Mouse (Mus musculus) heart, postnatal 14 days (tissue): ENCODE measurements at regions not wholly inside any gene's neighbourhood (a gene's known extent, or its start where the extent isn't known, plus 50 kb on each side); places are given as distances from the start of the nearest gene placed in this dataset.

ENCODE experiments used
- DNase-seq, 2 experiments: peaks; one replicate each; pipeline ENCODE4 v3.0.0; 2021 to 2022
- intact Hi-C: fragments of 180-260 bp; cut with DNase I; formaldehyde crosslinking; loops from one replicate; pipeline ENCODE4 v1.15.1; 2025

DNA sequence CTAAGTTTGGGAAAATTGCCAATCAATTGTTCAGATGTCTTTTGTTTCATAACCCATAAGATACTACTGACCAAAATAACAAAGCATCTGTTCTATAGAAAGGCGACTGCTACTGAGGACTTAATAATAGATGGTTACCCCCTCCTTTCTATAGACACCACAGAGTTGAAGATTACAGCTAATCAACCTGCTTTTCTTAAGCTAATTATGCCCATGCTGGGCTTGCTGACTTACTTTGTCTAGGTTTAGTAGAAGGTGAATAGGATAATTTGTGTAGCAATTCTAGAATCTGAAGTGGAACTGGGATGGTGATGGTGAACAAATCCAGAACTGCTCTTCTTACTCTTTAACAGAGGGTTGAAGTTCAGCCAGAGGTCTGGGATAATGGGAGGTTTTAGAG, 53.8 kb upstream of the Tbx18 start:
- no peak for DNase-seq
- intact Hi-C loops, result no loop called here

DNA sequence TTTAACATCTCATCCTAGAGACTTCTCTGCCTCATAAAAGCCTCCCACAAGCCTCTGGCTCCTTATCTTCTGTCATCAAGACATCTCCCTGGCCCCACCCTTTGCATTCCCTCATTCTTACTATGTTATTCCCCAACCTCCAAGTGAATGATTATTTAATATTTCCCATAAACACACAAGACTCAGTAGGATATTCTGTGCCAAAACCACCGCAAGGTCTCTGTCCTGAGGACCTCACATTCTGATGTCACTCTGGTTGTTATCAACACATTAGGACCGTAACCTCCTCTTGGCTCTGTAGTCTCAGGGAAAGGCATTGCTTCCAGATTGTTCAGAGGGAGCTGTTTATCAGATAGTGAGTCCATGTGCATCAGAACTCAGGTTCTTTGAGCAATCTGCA, 80.7 kb upstream of the Tbx18 start:
- intact Hi-C loops, result no loop called here
- DNase-seq, result no peak

- intact Hi-C loops, result no loop called here
- DNase-seq, result no peak
These were observed 91.2 kb upstream of the Tbx18 start for GRCm38 (mm10) chr9:87822276-87822675.

- no peak for DNase-seq
These were observed 93.7 kb upstream of the Tbx18 start for GRCm38 (mm10) chr9:87824691-87825230.

GRCm38 (mm10) chr9:87843898-87844297, 112.8 kb upstream of the Tbx18 start:
- intact Hi-C loops, result no loop called here
- peak; percentile 73 to 77 for DNase-seq

More at GRCm38 (mm10) chr9:87824691-87825230, 93.7 kb upstream of the Tbx18 start:
- intact Hi-C loops, result no loop called here

DNA sequence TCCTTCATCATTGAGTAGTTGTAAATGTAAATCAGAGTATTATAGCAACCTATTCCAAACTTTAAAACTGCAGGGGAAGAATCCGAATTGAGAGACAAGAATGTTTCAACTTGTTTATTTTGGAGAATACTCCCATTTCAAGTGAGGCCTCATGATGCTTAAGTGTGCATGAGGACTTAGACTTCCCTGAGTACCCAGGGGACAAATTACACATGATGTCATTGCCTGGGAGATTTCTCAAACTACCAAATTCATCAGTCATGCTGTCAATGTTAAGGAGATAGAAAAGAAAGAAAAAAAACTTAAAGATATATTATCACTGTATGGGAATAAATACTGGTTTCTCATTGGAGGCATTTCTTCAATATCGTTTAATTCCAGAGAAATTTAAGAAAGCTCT, 113.4 kb upstream of the Tbx18 start:
- no peak for DNase-seq
- intact Hi-C loops, result no loop called here

GRCm38 (mm10) chr9:87848882-87849281, 117.8 kb upstream of the Tbx18 start:
- intact Hi-C loops, result no loop called here

DNA sequence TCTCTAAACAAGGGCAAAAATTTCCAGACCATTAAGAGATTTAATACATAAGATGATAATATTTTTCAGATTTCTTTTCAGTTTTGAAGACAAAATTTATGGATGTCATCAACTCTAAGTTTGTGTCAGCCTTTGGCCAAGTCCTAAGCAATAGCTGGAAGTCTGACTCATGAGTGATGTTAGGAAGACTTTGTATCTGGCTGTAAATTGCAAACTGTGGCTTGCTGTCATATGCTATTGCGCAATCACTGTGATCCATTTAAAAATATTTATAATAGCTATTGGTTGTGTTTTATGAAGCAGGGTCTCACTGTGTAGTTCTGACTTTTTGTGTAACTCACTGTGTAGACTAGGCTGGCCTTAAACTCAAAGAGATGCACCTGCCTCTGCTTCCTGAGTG, 119.1 kb upstream of the Tbx18 start:
- no peak for DNase-seq
- intact Hi-C loops, result loop anchor here (5.0 kb wide), 1 partner anchor 113 kb away; no protein-coding TSS in a partner anchor

More at GRCm38 (mm10) chr9:87848882-87849281, 117.8 kb upstream of the Tbx18 start:
- no peak for DNase-seq

GRCm38 (mm10) chr9:87861588-87861987, 130.5 kb upstream of the Tbx18 start:
- no peak for DNase-seq
- intact Hi-C loops, result no loop called here

DNA sequence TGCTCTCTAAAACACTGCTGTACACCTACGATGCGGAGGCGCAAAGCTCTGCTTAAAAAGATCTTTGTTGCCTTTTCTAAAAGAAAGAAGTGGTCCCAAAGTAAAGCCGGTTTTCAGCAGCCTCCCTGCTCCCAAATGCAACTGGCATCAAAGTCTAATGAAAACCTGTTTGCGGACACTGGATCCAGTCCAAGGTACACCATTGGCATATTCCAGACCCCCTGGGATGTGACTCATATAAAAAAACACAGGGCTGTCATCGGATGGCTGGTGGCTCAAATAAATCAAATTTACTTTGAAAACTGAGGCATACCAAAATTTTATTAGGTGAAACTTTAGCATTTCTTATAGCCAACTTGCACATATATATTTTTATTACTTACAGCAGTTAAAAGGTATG, 134.2 kb upstream of the Tbx18 start:
- no peak for DNase-seq
- intact Hi-C loops, result no loop called here

DNA sequence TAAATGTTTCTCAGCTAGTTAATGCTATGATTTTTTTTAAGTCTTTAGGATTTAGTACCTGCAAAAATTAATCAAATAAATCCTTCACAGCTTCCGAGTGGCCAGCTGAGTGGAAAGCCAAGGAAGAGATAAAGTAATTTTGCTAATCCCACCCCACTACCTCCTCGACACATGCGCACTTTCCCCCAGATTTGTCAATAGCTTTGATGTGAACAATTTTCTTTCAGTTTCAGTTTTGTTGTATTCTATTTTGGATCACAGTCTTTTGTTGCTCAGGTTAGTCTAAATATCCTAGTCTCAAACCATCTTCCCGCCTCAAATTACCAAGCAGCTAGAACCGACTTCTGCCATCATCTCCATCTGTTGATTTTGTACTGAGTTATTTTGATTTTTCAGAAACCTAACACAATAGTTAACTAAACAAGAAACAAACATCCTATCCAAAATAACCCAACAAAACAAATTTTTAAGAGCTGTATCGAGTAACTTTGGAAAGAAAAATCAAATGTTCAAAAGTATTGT, 141.4 kb upstream of the Tbx18 start:
- no peak for DNase-seq
- intact Hi-C loops, result no loop called here

GRCm38 (mm10) chr9:87882587-87882986, 151.5 kb upstream of the Tbx18 start:
- intact Hi-C loops, result no loop called here
- DNase-seq, result no peak

- intact Hi-C loops, result no loop called here
- DNase-seq, result no peak
These were observed 152.0 kb upstream of the Tbx18 start for GRCm38 (mm10) chr9:87883069-87883468.

GRCm38 (mm10) chr9:87894051-87894450, 163.0 kb upstream of the Tbx18 start:
- intact Hi-C loops, result no loop called here
- no peak for DNase-seq

DNA sequence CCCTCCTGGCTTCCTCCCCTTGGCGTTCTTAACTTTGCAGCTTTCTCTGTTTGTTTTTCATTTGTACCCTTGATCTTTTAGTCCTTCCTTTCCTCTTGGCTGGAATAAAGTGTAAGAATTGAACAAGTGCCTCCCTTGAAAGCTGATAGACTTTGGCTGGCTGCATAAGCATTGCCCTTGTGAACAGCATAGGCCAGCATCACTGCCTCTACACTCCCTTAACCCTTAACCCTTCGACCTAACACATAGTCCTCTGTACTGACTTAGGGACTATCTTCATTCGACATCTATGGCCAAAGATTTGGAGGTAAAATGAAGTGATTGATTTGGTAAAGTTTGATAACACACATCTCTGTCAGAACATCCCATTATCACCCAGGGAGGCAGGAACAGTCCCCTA, 163.5 kb upstream of the Tbx18 start:
- intact Hi-C loops, result no loop called here
- DNase-seq, result no peak

- intact Hi-C loops, result no loop called here
- DNase-seq, result no peak
These were observed 164.5 kb upstream of the Tbx18 start for GRCm38 (mm10) chr9:87895526-87895925.

DNA sequence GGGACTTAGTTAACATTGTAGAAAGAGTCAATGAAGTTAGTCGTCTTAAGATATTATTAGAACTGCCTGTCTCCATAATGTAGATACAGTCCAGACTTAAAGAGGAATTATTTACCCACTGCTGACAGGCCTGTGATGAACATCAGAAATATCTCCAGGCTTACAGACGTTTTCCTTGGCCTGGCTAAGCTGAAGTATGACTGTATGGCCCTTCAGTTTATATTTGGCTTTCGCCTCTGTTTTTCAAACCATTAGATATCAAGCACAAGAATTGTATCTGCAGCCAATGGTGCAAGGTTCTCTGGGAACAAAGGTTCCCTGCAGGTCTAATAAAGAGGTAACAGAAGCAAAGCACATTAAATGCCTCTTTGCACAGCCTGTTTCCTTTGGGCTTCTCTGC, 166.3 kb upstream of the Tbx18 start:
- no peak for DNase-seq
- intact Hi-C loops, result no loop called here

GRCm38 (mm10) chr9:87899368-87899767, 168.3 kb upstream of the Tbx18 start:
- intact Hi-C loops, result no loop called here
- no peak for DNase-seq

GRCm38 (mm10) chr9:87899800-87900199, 168.7 kb upstream of the Tbx18 start:
- no peak for DNase-seq
- intact Hi-C loops, result no loop called here

- no peak for DNase-seq
- intact Hi-C loops, result no loop called here
These were observed 190.2 kb upstream of the Tbx18 start for GRCm38 (mm10) chr9:87921291-87921690.

GRCm38 (mm10) chr9:87925151-87925550, 194.1 kb upstream of the Tbx18 start:
- no peak for DNase-seq
- intact Hi-C loops, result no loop called here

- no peak for DNase-seq
- intact Hi-C loops, result no loop called here
These were observed 202.2 kb upstream of the Tbx18 start for GRCm38 (mm10) chr9:87933230-87933629.

GRCm38 (mm10) chr9:87952426-87952825, 221.4 kb upstream of the Tbx18 start:
- intact Hi-C loops, result no loop called here
- DNase-seq, result no peak
